Mouse (Mus musculus) left cerebral cortex, postnatal 10 days (tissue): ENCODE results near the gene Neurl4. TPM values are rescaled to one million over a fixed set of nuclear protein-coding genes. Genes with fewer than 3 reads are reported as not detected.
A peak's percentile ranks its signal among the peaks of the same experiment; 100 is the strongest.
"Not testable (repeated sequence)": the region's sequence is repeated elsewhere in the genome, so short reads cannot be mapped to it uniquely, and the experiment has no call there.

Experiments
- DNase-seq, 2 experiments: peaks; one replicate each; pipeline ENCODE4 v3.0.0; 2021 to 2022; ENCODE audit warnings: low spot score in 2 of 2, mixed read lengths in 1 of 2; ENCODE audit errors: extremely low spot score in 1 of 2
- intact Hi-C: fragments of 180-260 bp; cut with DNase I; formaldehyde crosslinking; loops from one replicate; pipeline ENCODE4 v1.15.1; 2025
- total RNA-seq, 2 experiments: library from RNA; stranded (reverse); gene quantifications; 2 replicates each; pipeline ENCODE4 v1.2.3; 2021

The Neurl4 gene
- total RNA-seq, 2 experiments from 2014 or later = 126 to 129 TPM

DNA sequence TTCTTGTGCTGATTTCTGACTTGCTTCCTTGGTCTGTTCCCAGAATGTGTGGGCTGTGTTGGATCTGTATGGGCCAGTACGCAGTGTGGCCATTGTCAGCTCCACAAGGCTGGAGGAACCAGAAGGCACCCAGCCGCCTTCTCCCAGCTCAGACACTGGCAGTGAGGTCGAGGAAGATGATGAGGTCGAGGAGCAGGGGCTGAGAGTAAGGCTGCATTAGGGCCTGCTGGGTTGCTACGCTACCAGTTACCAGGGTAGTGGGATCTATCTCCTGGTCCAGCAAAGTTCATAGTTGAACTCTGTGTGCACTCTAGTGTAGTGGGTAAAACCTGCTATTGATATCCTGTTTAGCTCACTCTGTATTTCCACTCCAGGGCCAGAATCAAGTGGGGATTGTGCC is 8.3 kb downstream of the Neurl4 start:
- DNase-seq = no peak
- intact Hi-C loops = no loop called here

DNA sequence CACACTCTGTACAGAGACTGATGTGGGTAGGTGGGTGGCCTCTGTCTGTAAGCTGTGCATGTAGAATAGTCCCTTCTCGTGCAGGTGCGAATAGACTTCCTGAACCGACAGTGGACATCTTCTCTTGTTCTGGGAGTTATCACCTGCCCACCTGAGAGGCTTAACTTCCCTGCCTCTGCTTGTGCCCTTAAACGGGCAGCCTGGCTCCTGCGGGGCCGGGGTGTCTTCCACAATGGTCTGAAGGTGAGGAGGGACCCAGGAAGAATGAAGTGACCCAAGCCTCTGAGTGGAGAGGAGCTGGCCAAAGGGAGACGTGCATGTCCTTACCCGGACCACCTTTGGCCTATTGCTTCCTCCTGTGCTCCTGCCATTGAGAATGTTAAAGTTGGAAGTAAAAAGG is 9.3 kb downstream of the Neurl4 start:
- intact Hi-C loops = no loop called here
- DNase-seq = no peak

DNA sequence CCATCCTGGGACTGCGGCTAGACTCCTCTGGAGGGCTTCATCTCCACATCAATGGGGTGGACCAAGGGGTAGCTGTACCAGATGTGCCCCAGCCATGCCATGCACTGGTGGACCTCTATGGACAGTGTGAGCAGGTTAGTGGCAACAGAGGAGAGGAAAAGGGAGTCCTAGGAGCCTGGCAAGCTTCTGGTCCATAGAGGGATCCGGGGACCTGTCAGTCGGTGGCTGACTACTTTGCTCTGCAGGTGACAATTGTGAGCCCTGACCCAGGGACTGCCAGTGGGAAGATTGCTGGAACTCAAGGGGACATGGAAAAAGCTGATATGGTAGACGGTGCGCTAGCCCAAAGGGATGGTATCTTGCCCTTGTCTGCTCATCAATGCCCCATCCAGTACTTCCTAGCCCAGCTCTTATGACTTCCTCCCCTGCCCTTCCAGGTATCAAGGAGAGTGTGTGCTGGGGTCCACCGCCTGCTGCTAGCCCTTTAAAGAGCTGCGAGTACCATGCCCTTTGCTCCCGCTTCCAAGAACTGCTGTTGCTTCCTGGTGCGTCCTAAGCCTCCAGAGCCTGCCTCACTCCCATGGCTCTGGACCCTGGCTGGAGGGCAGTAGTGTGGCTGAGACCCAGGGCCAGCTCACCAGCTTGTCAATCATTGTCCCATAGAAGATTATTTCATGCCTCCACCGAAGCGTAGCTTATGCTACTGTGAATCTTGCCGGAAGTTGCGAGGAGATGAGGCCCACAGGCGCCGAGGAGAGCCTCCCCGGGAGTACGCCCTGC is 10.1 kb downstream of the Neurl4 start:
- intact Hi-C loops = no loop called here
- no peak for DNase-seq

DNA sequence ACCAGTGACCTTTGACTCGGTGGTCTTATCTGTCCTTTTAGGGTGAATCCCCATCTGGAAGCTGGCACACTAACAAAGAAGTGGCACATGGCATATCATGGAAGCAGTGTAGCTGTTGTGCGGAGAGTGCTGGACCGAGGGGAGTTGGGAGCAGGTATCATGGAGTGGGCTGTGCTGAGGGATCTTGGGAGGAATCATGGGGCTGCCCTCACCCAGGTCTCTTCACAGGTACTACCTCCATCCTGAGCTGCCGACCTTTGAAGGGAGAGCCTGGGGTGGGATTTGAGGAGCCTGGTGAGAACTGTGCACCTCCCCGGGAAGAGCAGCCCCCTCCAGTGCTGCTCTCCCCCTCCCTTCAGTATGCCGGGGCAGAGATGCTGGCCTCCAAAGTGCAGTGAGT is 10.8 kb downstream of the Neurl4 start:
- DNase-seq = no peak
- intact Hi-C loops = no loop called here

DNA sequence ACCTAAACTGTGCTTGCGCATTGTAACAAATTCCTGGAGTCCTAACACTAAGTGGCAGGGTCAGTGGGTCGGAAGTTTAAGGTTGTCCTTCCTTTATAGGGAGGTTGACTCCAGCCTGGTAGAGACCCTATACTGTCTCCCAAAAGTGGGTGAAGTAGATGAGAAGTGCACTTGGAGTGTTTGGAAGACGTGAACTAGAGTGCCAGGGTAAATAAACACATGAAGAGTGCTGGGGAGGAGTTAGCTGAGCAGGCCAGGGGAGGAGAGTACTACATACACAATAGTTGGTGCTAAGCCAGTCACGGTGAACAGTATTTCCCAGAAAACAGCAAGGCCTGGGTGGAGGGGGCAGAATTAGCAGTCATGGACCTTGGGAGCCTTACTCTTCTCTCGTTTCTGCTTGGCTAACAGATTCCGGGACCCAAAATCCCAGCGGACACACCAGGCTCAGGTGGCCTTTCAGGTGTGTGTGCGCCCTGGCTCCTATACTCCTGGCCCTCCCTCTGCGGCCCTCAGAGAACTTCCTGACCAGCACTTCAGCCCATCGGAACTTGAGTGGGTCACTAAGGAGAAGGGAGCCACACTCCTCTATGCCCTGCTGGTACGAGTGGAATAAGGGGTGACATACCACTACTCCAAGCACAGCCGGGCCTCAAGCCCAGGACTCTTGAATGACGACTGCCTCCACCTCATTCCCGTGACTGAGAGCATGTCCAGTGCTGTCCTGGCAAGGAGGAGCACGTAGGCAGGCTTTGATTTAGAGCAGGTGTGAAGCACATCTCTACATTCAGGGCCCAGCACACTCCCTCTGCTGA is 12.1 kb downstream of the Neurl4 start:
- intact Hi-C loops = no loop called here
- DNase-seq = no peak

DNA sequence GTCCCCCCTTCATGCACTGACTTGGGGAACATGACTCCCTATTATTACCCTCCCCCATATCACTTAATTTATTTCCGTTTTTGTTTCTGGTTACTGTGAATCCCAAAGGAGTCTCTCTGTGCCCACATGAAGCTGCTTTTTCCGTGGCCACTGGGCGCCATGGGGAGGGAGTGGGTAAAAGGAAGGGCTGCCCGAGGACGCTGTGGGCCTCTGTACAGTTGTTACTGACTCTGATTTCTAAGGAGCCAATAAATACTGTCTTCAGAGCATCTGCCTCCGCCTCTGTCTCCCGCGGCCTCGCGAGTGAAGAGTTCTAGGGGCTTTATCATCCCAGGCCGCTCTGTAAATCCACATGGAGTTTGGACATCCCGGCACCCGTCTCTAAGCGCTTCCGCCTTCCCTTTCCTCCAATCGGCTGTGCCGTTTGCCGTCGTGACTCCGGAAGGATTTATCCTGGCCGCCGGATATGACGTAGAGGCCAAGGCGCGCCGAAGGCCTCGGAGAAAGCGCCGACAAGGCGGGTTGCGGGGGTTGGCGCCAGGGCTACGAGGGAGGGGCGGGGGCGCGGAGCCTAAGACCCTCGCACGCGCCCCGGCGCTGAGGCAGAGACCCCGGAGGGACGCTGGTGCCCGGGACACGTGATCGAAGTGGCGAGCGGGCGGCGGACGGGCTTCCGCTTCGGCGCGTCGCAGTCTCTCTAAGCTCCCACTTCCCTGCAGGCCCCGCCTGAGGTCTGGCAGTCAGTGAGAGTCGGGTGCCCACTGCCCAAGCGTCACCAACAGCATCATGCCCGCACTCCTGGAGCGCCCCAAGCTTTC is 12.9 kb downstream of the Neurl4 start, which contains the start of gene Gps2:
TSS of gene Gps2 (plus strand) at position 335 of the 818 bp plus-strand sequence.
- DNase-seq = peak; percentile 93 to 94
- intact Hi-C loops = no loop called here

DNA sequence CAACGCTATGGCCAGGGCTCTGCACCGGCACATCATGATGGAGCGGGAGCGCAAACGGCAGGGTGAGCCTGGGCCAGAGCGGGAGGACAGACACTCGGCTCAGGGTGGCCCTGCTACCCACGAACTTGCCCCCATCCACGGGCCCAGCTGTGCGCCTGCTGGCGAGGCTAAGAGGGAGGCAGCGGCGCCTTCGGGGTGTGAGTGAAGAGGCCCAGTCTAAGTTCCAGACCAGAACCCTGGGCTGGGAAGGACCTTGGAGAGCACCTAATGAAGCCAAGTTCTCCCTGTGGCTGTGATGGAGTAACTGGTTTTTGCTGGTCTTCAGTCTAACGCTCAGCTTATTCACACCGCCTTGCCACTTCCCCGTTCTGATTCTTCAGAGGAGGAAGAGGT is 13.5 kb downstream of the Neurl4 start:
- intact Hi-C loops = no loop called here
- DNase-seq = no peak

DNA sequence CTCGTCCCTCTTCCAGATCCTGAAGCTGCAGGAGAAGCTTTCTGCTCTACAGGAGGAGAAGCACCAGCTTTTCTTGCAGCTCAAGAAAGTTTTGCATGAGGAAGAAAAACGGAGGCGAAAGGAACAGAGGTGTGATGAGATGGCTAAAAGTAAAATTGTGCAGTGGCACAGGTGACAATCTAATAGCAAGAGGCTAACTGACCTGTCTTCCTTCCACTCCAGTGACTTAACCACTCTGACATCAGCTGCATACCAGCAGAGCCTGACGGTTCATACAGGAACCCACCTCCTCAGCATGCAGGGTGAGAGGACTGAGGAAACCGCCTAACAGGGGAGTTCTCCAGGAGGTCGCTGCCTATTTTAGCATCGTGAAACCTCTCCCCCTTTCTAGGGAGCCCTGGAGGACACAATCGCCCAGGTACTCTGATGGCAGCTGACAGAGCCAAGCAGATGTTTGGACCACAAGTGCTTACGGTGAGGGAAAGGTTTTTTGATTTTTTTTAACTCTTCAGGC is 14.1 kb downstream of the Neurl4 start:
- no peak for DNase-seq
- intact Hi-C loops = no loop called here

DNA sequence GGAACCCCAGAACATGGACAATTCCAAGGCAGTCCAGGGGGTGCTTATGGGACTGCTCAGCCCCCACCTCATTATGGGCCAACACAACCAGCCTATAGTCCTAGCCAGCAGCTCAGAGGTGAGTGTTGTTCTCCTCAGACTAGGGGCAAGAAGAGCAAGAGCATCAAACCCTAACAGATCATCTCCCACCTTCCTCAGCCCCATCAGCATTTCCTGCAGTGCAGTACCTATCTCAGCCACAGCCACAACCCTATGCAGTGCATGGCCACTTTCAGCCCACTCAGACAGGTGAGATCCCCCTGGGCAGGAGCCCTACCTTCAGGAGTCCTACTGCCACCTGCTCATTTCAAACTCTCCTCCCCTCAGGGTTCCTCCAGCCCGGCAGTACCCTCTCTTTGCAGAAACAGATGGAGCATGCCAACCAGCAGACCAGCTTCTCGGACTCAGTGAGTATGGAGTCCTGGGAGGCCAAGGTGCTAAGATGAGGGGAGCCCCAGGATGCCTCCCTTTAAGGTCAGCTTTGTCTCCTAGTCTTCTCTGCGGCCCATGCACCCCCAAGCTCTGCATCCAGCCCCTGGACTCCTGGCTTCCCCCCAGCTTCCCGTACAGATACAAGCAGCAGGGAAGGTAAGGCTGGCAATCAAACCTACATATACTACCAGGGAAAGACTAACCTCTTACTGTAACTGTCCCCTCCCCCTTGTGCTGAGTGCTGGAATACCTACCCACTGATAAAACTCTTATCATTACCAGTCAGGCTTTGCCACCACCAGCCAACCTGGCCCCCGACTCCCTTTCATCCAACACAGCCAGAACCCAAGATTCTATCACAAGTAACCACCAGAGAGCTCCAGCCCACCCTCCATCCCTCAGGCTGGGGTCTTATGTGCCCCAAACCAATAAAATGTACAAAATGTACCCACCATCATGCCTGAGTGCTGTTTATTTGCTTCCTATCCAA is 15.1 kb downstream of the Neurl4 start:
- intact Hi-C loops = no loop called here

DNA sequence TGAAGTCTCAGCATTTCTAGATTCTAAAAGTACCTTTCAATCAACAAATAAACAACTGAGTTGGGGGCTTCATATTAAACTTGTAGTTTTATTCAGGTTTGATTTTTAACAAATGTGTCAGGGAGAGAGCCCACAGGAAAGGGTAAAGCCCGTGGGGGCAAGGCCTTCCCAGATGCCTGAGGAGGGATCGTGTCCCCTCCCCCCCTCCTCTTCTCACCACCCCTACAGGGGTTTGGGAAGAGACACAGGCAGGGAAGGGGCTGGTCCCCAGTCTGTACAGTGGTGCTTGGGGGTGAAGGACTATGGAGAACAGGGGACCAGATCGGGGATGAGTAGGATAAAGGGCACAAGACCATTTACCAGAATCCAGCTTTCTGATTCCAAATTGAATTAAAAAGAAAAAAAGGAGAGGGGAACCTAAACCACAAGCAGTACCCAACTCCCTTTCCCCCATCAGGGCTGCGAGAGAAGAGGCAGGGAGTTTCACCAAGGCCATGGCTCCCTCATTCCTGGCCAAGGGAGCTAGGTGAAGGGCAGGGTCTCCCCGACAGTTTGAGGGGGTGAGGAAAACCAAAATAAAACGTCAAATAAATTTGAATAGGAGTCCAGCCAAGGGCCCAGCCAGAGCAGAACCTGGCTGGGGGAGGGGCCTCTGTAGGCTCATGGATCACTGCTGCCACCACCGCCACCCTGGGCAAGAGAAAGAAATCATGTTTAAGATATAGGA is 15.9 kb downstream of the Neurl4 start:
- intact Hi-C loops, DNase-seq: not testable (repeated sequence)

More for the DNA sequence above, 15.1 kb downstream of the Neurl4 start:
- no peak for DNase-seq

DNA sequence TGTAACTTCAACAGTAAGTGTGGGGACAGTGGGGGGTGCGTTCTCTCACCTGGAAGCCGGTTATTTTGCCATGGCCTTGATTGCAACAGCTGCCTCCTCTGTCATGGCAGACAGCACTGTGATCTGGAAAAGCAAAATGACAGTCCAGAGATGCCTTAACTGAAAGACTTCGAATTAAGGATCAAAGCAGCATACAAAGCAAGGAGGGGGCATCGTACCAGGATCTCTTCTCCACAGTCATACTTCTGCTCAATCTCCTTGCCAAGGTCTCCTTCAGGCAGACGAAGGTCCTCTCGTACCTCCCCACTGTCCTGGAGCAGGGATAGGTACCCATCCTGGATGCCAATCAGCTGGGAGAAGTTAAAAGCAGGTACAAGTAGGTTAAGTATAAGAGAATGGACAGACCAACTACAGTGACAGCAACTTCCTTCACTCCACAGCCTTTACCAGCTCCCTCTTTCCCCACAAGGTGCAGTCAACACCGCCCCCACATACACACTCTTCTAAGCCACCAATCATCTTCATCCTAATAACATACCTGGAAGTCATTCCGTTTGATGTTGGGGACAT is 16.6 kb downstream of the Neurl4 start:
- intact Hi-C loops = no loop called here

DNA sequence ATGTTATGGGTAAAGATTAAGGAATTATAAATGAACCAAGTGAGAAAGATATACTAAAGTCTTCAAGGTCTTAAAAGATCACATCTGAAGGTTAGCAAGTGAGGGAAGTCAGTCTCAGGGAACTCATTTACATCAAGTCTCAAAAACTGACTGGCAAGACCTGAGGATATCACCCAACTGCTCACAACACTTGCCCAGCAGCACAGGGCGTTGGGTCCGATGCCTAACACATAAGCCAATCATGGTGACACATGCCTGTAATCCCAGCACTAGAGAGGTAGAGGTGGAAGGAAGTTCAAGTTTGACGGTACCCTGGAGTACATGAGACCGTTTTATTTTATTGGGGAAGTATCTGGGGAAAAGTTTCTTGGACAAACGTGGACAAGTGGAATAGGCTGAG is 17.2 kb downstream of the Neurl4 start:
- intact Hi-C loops = no loop called here
- no peak for DNase-seq

More for the DNA sequence above, 16.6 kb downstream of the Neurl4 start:
- no peak for DNase-seq

DNA sequence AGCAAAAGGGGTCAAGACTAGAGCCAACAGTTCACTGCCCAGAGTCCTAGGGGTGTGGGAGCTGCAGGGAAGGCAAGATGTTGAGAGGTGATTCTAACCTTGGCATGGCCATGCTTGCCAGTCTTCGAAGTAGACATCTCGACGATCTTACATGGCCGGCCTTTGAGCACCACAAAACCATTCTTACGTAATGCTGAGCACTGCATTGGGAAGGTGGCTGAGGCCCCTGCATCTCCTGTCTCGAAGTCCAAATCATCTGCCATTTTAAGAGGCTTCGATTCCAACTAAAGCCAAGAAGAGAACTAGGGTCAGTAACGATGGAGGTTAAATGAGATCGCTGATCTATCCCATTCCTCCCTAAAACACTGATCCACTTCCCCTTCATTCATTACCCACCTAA is 18.2 kb downstream of the Neurl4 start:
- DNase-seq = no peak
- intact Hi-C loops = no loop called here

DNA sequence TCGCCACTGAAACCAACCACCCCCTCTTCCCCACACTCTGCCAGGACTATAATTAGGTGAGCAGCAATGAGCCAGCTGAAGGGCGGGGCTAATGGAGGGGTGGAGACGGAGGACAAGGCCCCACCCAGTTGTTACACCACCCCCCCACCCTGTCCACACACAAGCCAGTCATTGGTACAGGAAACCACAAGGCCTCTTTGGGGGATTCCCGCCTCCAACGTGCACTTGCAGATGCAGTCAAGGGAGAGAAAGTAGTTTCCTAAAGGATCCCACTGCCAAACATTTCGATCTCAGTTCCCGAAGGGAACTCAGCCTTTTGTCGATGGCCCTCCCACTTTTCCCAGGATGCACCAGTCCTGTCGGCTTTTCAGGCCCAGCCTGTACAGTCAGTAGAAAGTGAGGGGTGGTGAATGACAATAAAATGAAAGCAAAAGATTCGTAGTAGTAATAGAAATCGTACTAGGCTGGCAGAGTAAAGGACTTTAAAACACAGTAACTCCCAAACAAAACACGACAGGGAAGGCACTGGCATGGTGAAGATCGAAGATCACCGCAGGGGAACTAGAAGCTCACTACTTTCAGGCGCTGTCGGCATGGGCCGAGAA is 18.9 kb downstream of the Neurl4 start:
- intact Hi-C loops = no loop called here
- DNase-seq = peak in 1 of 2 experiments; percentile 84

DNA sequence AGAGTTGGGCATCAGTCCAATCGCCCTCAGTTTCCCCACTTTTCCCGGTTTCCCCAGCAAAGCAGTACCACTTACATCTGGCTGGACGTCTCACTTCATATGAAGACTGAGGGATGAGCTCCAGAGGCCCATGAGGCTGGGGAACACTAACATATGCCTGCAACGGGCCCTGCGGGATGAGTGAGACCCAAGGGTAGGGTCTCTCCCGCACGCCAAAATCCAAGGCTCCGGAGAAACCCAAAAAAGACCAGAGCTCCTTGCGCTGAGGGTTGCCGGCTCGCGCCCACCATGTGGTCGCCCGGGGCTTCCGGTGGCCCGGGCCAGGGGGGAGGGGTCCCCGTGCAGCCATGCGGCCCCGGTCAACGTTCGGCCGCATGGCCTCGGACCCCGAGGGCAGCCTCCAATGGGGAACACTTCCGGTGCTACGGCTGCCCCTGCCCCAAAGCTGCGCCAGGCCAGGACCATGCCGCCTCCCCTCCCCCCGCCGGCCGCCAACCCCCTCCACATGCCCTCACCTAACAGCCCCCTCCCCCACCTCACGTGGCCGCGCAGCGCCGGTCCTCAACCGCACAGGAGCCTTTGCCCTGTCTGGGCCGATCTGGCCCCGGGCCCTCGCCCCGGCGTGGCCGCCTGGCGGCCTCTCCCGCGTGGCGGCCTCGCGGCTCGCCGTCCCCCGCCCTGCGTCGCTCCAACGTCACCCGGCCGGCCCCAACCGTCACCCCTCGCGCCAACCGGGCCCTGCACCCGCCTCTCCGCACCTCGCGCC is 19.6 kb downstream of the Neurl4 start:
- DNase-seq = peak in 1 of 2 experiments; percentile 83
- intact Hi-C loops = no loop called here
